Mouse (Mus musculus) gastrocnemius, postnatal 36 days (tissue): ENCODE measurements around the gene Gm11562. TPM values are rescaled to one million over a fixed set of nuclear protein-coding genes. Genes with fewer than 3 reads are reported as not detected.
"Not testable (repeated sequence)": the region's sequence is repeated elsewhere in the genome, so short reads cannot be mapped to it uniquely, and the experiment has no call there.

ENCODE experiments used
- DNase-seq, 2 experiments: peaks; one replicate each; pipeline ENCODE4 v3.0.0; 2022
- intact Hi-C: fragments of 180-260 bp; cut with DNase I; formaldehyde crosslinking; loops from one replicate; pipeline ENCODE4 v1.15.1; 2025
- long read RNA-seq, 2 experiments: library from polyadenylated mRNA; stranded (forward); transcript quantifications; one replicate each; pipeline ENCODE4 v2.0.0; 2021
- total RNA-seq, 2 experiments: library from RNA; stranded (reverse); gene quantifications; 2 replicates each; pipeline ENCODE4 v1.2.3; 2021

The Gm11562 gene
- total RNA-seq = not detected
- long read RNA-seq, experiment 1 = 0 reads
- long read RNA-seq, experiment 2 = 0 reads

- DNase-seq = no peak
- intact Hi-C loops = no loop called here
Measured at GRCm38 (mm10) chr11:99620335-99620734, at the start of gene Gm11562. TSS of gene Gm11562 (minus strand) at chr11:99620435.

- intact Hi-C loops = no loop called here
- DNase-seq = no peak
Measured at GRCm38 (mm10) chr11:99665860-99666259, 45.6 kb upstream of the Gm11562 start, which contains the start of gene Krtap4-6. TSS of gene Krtap4-6 (minus strand) at chr11:99665960.

- intact Hi-C loops = no loop called here
Measured at GRCm38 (mm10) chr11:99662802-99663201, 42.6 kb upstream of the Gm11562 start.

GRCm38 (mm10) chr11:99659256-99659655 is 39.0 kb upstream of the Gm11562 start:
- intact Hi-C loops = no loop called here

More at GRCm38 (mm10) chr11:99662802-99663201, 42.6 kb upstream of the Gm11562 start:
- no peak for DNase-seq

GRCm38 (mm10) chr11:99658467-99659010 is 38.3 kb upstream of the Gm11562 start, which contains the start of gene Gm11563:
TSS of gene Gm11563 (minus strand) at chr11:99658960.
- intact Hi-C loops, DNase-seq: not testable (repeated sequence)

More at GRCm38 (mm10) chr11:99659256-99659655, 39.0 kb upstream of the Gm11562 start:
- no peak for DNase-seq

- DNase-seq = no peak
- intact Hi-C loops = no loop called here
Measured at GRCm38 (mm10) chr11:99657051-99657450, 36.8 kb upstream of the Gm11562 start.

- DNase-seq = no peak
Measured at GRCm38 (mm10) chr11:99650136-99650535, 29.9 kb upstream of the Gm11562 start, which contains the start of gene Gm11555. TSS of gene Gm11555 (minus strand) at chr11:99650236.

GRCm38 (mm10) chr11:99646444-99646843 is 26.2 kb upstream of the Gm11562 start:
- no peak for DNase-seq
- intact Hi-C loops = no loop called here

More at GRCm38 (mm10) chr11:99650136-99650535, 29.9 kb upstream of the Gm11562 start, which contains the start of gene Gm11555:
- intact Hi-C loops = no loop called here

- intact Hi-C loops = no loop called here
- no peak for DNase-seq
Measured at GRCm38 (mm10) chr11:99644351-99644750, 24.1 kb upstream of the Gm11562 start.

- DNase-seq, intact Hi-C loops: not testable (repeated sequence)
Measured at GRCm38 (mm10) chr11:99643635-99644139, 23.5 kb upstream of the Gm11562 start, which contains the start of gene Krtap4-7. TSS of gene Krtap4-7 (minus strand) at chr11:99644089.

- intact Hi-C loops = no loop called here
- DNase-seq = no peak
Measured at GRCm38 (mm10) chr11:99640926-99641325, 20.7 kb upstream of the Gm11562 start.

GRCm38 (mm10) chr11:99637086-99637485 is 16.9 kb upstream of the Gm11562 start:
- intact Hi-C loops = no loop called here

GRCm38 (mm10) chr11:99634653-99635134 is 14.5 kb upstream of the Gm11562 start, which contains the start of gene Krtap4-2:
TSS of gene Krtap4-2 (minus strand) at chr11:99635084.
- DNase-seq = no peak
- intact Hi-C loops = no loop called here

More at GRCm38 (mm10) chr11:99637086-99637485, 16.9 kb upstream of the Gm11562 start:
- no peak for DNase-seq

- no peak for DNase-seq
- intact Hi-C loops = no loop called here
Measured at GRCm38 (mm10) chr11:99633293-99633692, 13.1 kb upstream of the Gm11562 start.

GRCm38 (mm10) chr11:99630890-99631289 is 10.7 kb upstream of the Gm11562 start:
- no peak for DNase-seq
- intact Hi-C loops = no loop called here

GRCm38 (mm10) chr11:99628138-99628537 is 7.9 kb upstream of the Gm11562 start, which contains the start of gene Krtap4-1:
TSS of gene Krtap4-1 (minus strand) at chr11:99628238.
- no peak for DNase-seq
- intact Hi-C loops = no loop called here

GRCm38 (mm10) chr11:99614796-99615363 is 5.4 kb downstream of the Gm11562 start, which contains the start of gene Krtap2-4:
TSS of gene Krtap2-4 (minus strand) at chr11:99614846.
- DNase-seq = no peak
- intact Hi-C loops = no loop called here

- intact Hi-C loops, DNase-seq: not testable (repeated sequence)
Measured at GRCm38 (mm10) chr11:99610089-99610488, 10.1 kb downstream of the Gm11562 start, which contains the start of gene Gm11937. TSS of gene Gm11937 (minus strand) at chr11:99610189.

GRCm38 (mm10) chr11:99609126-99609525 is 11.1 kb downstream of the Gm11562 start:
- intact Hi-C loops = no loop called here
- DNase-seq = no peak

- DNase-seq, intact Hi-C loops: not testable (repeated sequence)
Measured at GRCm38 (mm10) chr11:99603208-99603607, 17.0 kb downstream of the Gm11562 start, which contains the start of gene Gm11938. TSS of gene Gm11938 (minus strand) at chr11:99603308.

- intact Hi-C loops, DNase-seq: not testable (repeated sequence)
Measured at GRCm38 (mm10) chr11:99597742-99598141, 22.5 kb downstream of the Gm11562 start, which contains the start of gene Krtap9-3. TSS of gene Krtap9-3 (minus strand) at chr11:99598105.
